Mouse (Mus musculus) gastrocnemius, adult 2 months (tissue): ENCODE measurements at regions not wholly inside any gene's neighbourhood (a gene's known extent, or its start where the extent isn't known, plus 50 kb on each side); places are given as distances from the start of the nearest gene placed in this dataset.

ENCODE experiments used
- DNase-seq: peaks from one replicate; pipeline ENCODE4 v3.0.0; 2022
- H3K27ac ChIP-seq: fragments of 200-600 bp; 2 replicates; pipeline ENCODE4 v1.8.1; 2022; ENCODE audit warnings: mild to moderate bottlenecking
- H3K4me3 ChIP-seq: fragments of 200-600 bp; 2 replicates; pipeline ENCODE4 v1.8.1; 2022; ENCODE audit warnings: mild to moderate bottlenecking, moderate library complexity
- CTCF ChIP-seq: fragments of 200-600 bp; IDR thresholded peaks from 2 replicates; pipeline ENCODE4 v1.8.1; 2022; ENCODE audit warnings: antibody characterized with exemption, mild to moderate bottlenecking, moderate library complexity
- intact Hi-C: fragments of 180-260 bp; cut with DNase I; formaldehyde crosslinking; loops from one replicate; pipeline ENCODE4 v1.15.1; 2025

DNA sequence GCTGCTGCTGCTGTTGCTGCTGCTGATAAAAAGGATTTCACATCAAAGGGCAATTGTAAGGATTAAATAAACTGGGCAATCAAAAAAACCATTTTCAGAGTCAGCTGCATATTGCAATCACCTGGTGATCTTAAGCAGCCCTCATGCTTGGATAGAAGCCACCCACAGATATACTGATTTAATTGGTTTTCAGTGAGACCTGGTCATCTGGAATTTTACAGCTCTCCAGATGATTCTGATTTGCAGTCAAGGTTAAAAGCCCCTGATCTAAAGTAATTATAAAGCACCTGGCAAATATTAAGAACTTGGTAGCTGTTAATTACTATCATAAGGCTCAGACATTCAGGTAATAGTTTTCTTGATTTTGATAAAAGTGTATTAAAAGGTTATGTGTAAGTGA is 50.8 kb upstream of the Agtr2 start:
- intact Hi-C loops = no loop called here
- no peak for TF ChIP-seq CTCF

More for the DNA sequence above, 50.8 kb upstream of the Agtr2 start:
- DNase-seq = no peak
- Histone ChIP-seq H3K4me3 (no peak overlapping the region), H3K27ac (no peak overlapping the region)
